Mouse (Mus musculus) brain, embryonic 14.5 days (tissue): ENCODE data around the gene Prr19. TPM values are rescaled to one million over a fixed set of nuclear protein-coding genes. Genes with fewer than 3 reads are reported as not detected.

Experiments used
- DNase-seq: peaks from one replicate; pipeline ENCODE4 v3.0.0-alpha.2; 2011; ENCODE audit warnings: low read depth
- CTCF ChIP-seq: fragments of 200-500 bp; IDR thresholded peaks from 2 replicates; pipeline ENCODE4 v1.5.1; 2012; ENCODE audit warnings: inconsistent platforms, mild to moderate bottlenecking, moderate library complexity, borderline replicate concordance; ENCODE audit not compliant: insufficient read depth, insufficient read length; ENCODE audit errors: extremely low read depth
- POLR2A ChIP-seq: fragments of 200-500 bp; IDR thresholded peaks from 2 replicates; pipeline ENCODE4 v1.6.1; 2012; ENCODE audit warnings: mild to moderate bottlenecking, inconsistent platforms, borderline replicate concordance; ENCODE audit not compliant: poor library complexity, insufficient read depth, insufficient read length, severe bottlenecking; ENCODE audit errors: extremely low read depth
- polyA plus RNA-seq: library from polyadenylated mRNA; depleted of rRNA; stranded (reverse); fragments of >200 nt; gene quantifications from 2 replicates; pipeline ENCODE4 v1.2.3, GENCODE M21; 2012

Prr19 gene
- polyA plus RNA-seq, 1 experiment, result 2.8 TPM

GRCm38 (mm10) chr7:25269545-25270271, 31.5 kb upstream of the Prr19 start:
- no peak for TF ChIP-seq CTCF
- no peak for TF ChIP-seq POLR2A
- no peak for DNase-seq

- TF ChIP-seq CTCF (no peak), POLR2A (no peak)
- no peak for DNase-seq
These were observed 30.3 kb upstream of the Prr19 start for GRCm38 (mm10) chr7:25270652-25271633.

- no peak for DNase-seq
- TF ChIP-seq POLR2A (no peak), CTCF (no peak)
These were observed 29.4 kb upstream of the Prr19 start for GRCm38 (mm10) chr7:25271651-25272444.

- no peak for DNase-seq
- TF ChIP-seq CTCF (no peak), POLR2A (no peak)
These were observed 28.6 kb upstream of the Prr19 start for GRCm38 (mm10) chr7:25272445-25273258.

GRCm38 (mm10) chr7:25273259-25274241, 27.7 kb upstream of the Prr19 start:
- DNase-seq, result no peak
- no peak for TF ChIP-seq CTCF

GRCm38 (mm10) chr7:25274571-25274970, 26.6 kb upstream of the Prr19 start:
- TF ChIP-seq CTCF (no peak), POLR2A (no peak)
- no peak for DNase-seq

- TF ChIP-seq POLR2A, result no peak
- no peak for TF ChIP-seq CTCF
- no peak for DNase-seq
These were observed 26.2 kb upstream of the Prr19 start for GRCm38 (mm10) chr7:25274996-25275395.

GRCm38 (mm10) chr7:25275555-25276298, 25.5 kb upstream of the Prr19 start:
- no peak for DNase-seq
- TF ChIP-seq CTCF, result no peak
- TF ChIP-seq POLR2A, result no peak

- DNase-seq, result no peak
- TF ChIP-seq POLR2A, result no peak
- no peak for TF ChIP-seq CTCF
These were observed 23.8 kb upstream of the Prr19 start for GRCm38 (mm10) chr7:25277405-25277804.

GRCm38 (mm10) chr7:25277998-25278340, 23.2 kb upstream of the Prr19 start:
- DNase-seq, result no peak

More at GRCm38 (mm10) chr7:25277998-25278340, 23.2 kb upstream of the Prr19 start:
- TF ChIP-seq POLR2A (no peak), CTCF (no peak)
